Mouse (Mus musculus) frontal cortex, postnatal 10 days (tissue): ENCODE data around the gene Fam162a.
"Not testable (repeated sequence)": the region's sequence is repeated elsewhere in the genome, so short reads cannot be mapped to it uniquely, and the experiment has no call there.

Source experiments
- DNase-seq, 2 experiments: peaks; one replicate each; pipeline ENCODE4 v3.0.0; 2022; ENCODE audit warnings: low spot score in 2 of 2, mixed read lengths in 1 of 2

Fam162a gene

DNA sequence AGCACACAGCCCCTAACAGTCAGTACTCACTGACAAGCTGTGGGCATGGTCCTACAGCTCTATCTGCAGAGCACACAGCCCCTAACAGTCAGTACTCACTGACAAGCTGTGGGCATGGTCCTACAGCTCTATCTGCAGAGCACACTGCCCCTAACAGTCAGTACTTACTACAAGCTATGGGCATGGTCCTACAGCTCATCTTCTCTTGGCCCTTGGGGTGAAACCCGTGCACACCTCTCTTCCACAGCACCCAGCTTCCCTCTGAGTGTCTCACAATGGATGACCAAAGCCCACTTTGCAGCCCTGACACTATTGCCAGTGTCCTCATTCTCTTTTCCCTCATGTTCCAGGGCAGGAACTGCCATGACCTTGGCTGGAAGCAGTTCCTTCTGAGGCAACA lies 8.9 kb downstream of the Fam162a start:
- not testable (repeated sequence) for DNase-seq

GRCm38 (mm10) chr16:36057933-36058475 lies 13.4 kb downstream of the Fam162a start:
- no peak for DNase-seq

DNA sequence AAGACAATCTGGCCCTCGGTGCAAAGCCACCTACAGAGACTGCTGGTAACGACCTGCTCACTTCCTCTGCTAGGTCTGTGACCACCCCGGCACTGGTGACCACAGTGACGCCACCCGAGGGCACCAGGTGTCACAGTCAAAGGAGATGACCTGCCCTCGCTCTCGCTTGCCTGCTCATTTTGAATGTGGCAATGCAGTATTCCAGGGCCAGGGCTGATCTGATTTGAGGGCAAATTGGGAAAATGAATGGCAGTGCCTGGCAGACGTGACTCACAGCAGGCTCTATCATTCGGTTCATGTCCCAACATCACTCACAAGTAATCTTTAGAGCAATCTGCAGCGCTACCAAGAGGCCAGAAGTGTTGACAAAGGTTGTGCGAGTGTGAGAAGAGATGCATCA lies 15.0 kb downstream of the Fam162a start:
- DNase-seq = no peak

DNA sequence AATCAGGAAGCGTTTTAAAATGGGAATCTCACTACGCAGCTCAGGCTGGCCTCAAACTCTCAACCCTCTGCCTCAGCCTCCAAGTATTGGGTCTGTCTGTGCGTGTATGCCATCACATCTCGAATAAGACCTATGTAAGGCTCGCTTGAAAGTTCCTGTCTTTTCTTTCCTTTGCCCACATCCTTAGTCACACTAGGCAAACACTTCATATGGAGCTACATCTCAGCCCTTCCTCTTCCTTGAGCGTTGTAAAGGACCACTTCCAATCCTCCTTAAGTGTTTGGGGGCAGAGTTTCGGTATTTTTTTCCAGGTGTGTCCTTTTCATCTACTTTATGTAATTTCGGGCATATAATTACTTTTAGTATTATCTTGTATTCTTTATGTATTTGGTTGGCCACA lies 16.5 kb downstream of the Fam162a start:
- DNase-seq = no peak

DNA sequence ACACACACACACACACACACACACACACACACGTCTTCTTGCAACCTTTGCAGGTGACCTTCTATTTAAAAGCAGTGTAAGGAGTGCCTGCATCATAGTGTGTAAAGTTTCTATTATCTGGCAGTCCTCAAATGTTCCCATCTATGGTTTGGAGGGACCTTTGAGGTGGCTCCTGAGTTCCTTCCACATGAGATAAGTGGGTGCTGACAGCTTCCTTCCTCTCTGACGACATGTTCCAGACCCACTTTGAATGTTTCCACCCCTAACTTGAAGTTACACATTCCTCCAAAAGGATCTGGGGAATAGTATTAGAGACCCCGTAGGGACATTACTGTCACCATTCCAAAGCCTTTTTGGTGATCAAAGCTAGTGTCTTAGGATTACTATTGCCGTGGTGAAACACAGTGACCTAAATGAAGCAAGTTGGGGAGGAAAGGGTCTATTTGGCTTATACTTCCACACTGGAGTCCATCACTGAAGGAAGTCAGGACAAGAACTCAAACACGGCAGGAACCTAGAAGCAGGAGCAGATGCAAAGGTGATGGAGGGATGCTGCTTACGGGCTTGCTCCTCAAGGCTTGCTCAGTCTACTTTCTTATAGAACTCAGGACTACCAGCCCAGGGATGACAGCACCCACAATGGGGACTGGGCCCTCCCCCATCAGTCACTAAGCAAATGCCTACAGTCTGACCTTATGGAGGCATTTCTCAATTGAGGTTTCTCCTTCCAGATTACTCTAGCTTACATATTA lies 17.7 kb downstream of the Fam162a start:
- DNase-seq = no peak

- no peak for DNase-seq
Observed at GRCm38 (mm10) chr16:36051491-36051890, 19.9 kb downstream of the Fam162a start.

GRCm38 (mm10) chr16:36047538-36047937 lies 23.9 kb downstream of the Fam162a start:
- no peak for DNase-seq

DNA sequence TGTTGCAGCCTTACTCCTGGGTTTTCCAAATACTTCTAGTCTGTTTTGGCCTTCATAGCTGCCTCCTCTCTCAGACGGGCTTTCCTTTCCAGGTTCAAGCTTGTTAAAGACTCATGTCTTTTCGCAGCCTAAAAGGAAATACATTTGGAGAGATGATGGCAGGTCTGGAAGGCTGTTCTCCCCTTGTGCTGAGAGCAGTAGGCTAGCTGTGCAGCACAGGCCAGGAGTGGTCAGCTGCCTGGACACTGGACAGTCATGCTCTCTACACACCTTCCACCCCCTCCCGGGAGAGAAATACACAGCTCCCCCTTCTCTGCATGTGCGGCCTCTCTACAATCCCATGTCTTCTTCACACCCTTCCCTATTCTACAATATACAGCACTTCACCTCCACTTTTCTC lies 27.4 kb downstream of the Fam162a start:
- no peak for DNase-seq

DNA sequence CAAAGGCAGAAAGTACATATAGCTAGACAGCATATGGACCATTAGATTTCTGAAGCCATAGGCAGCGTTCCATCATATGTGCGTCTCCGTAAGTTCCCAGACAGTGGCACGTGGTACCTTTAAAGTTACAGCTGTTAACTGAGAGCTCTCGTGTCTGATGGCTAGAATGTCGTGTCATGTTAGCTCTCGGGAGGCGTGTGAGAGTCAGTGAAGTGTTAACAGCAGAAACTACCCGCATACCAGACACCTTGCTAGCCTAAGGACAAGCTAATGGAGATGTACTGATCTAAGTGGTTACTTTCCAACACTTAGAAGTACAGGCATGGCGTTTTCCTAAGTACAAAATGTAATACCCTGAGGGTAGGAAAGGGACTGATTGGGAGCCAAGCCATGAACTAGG lies 28.3 kb downstream of the Fam162a start:
- DNase-seq = no peak

DNA sequence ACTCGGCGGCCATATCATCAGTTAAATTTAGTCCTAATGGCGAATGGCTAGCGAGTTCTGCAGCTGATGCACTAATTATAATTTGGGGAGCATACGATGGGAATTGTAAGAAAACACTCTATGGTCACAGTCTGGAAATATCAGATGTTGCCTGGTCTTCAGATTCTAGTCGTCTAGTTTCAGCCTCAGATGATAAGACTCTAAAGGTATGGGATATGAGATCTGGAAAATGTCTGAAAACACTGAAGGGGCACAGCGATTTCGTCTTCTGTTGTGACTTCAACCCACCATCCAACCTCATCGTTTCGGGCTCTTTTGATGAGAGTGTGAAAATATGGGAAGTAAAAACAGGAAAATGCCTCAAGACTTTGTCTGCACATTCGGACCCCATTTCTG lies 29.8 kb downstream of the Fam162a start:
- no peak for DNase-seq

DNA sequence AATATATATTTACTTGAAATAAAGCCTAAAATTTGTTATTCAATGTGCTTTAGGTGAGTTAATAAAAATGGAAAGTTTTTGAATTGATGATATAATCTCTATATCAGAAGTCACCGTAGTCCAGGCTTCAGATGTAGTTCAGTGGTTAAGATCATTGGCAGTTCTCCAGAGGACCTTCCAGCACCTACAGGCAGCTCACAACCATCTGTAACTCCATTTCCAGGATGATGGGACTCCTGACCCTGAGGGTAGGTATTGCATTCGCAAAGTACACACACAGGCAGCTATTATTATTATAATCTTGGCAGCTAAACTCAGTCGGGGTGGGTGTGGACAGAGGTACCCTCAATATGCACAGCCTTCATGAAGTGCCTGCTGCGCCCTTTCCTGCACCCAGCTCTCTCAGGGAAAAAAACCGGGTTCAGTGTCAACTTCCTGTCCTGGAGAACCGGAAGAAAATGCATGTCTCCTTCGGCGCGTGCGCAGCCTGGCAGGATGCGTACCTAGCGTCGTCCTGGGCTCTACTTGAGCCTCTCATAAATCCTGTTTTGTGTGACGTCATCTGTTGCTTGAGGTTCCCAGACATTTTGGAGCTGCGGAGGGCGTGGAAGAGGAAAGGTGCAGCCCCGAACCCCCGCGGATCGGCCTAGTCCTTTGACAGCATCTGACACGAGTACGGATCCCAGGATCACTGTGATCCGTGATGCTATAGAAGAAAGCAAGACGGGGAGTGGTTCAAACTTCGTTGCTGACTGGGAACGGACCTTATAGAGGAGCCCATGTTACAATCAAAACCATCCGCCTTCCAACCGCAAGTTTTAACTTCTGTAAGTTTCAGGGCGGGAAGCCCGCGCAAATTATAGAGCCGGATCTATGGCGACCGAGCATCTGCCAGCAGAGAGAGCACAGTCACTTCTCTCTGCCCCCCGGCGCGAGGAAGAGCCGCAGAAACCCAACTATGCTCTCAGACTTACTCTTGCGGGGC lies 30.5 kb downstream of the Fam162a start, which contains the start of gene Wdr5b:
Wdr5b (plus strand) TSS at position 551 of the 985 bp plus-strand sequence.
- peak; percentile 89 to 94 for DNase-seq

DNA sequence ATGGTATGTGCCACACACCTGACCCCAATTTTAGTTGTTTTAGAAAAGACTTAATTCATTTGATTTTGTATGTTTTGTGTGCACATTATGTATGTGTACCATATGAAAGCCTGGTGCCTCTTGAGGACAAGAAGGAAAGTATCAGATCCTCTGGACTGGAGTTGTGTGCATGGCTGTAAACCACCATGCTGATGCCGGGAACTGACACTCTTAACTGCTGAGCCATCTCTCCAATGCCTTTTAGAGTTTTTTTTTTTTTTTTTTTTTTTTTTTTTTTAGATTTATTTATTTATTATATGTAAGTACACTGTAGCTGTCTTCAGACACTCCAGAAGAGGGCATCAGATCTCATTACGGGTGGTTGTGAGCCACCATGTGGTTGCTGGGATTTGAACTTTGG lies 43.3 kb downstream of the Fam162a start:
- not testable (repeated sequence) for DNase-seq

DNA sequence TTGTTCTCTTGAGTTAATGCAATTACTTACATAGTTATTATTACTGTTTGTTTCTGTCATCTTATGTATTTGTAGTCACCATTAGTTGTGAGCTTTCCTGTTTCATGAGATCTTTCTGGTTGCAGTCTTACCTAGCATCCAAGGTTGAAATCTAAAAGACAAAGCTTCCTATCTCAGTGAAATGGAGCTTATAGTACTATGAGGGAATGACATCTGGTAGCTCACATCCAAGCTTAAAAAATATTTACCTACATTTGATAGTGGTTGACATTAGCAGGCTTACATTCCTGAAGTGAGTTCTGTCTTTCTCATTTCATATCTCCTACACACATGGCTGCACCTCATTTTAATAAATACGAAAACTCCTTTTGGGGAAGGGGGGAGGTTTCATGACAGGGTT lies 55.1 kb downstream of the Fam162a start:
- DNase-seq = no peak

DNA sequence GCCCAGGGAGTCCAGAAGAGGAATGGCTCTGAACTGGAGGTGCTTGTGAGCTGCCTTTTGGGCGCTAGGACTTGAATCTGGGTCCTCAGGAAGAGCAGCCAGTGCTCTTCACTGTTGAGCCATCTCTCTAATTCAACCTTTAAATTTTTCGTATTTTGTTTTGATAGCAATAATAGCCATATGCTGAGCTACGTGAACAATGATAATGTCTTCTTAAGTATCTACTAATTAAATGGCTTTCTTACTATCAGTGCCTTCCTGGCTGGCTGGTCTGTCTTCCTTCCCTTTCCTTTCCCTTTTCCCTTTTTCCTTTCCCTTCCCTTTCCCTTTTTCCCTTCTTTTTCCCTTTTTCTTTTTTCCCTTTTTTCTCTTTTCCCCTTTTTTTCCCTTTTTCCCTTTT lies 63.0 kb downstream of the Fam162a start:
- DNase-seq = no peak

DNA sequence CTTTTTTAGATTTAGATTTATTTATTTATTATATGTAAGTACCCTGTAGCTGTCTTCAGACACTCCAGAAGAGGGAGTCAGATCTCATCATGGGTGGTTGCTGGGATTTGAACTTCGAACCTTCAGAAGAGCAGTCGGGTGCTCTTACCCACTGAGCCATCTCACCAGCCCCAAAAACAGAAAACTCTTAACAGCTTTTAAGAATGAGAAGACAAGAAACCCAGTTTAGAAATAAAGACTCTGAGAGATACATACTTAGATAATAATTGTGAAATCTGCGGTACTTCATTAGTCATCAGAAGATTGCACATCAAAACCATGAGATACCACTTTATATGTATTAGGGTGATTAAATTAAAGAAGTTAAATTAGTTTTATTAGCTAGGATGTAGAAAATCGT lies 72.5 kb downstream of the Fam162a start:
- not testable (repeated sequence) for DNase-seq
